Mouse (Mus musculus) left cerebral cortex, adult 9 months (tissue): ENCODE measurements around the gene Tox2.

Experiments
- DNase-seq, 2 experiments: peaks; one replicate each; pipeline ENCODE4 v3.0.0; 2022; ENCODE audit warnings: low spot score in 2 of 2

The Tox2 gene

DNA sequence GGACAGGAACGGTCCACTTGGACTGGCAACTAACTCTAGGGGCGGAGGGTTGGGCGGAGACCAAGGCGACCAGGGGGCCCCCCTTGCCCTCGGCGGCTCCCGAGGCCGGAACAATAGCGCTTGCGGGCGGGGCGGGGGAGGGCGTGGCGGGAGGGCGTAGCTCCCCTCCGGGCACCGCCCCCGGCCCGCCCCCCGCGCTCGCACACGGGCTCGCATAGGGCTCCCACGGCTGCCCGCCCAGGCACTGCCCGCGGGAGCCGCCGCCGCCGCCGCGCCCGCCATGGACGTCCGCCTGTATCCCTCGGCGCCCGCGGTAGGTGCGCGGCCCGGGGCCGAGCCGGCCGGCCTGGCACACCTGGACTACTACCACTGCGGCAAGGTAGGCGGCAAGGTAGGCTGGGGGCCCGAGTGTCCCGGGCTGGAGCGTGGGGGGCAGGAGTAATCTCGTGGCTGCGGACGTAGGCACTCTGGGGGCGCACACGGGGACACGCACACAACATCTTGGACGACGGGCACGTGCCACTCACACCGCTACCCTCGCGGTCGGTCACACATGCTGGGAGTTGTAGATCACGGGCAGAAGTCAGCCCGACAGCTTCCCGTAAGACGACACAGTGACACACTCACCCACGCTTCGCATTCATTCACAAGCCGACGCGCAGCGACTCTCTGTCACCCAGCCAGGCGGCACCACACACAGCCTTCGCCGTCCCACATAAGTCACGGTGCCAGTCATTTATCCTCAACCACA lies at the start of gene Tox2:
TSS of gene Tox2 (plus strand) at position 242 of the 751 bp plus-strand sequence.
- DNase-seq, result peak; percentile 61 to 81

DNA sequence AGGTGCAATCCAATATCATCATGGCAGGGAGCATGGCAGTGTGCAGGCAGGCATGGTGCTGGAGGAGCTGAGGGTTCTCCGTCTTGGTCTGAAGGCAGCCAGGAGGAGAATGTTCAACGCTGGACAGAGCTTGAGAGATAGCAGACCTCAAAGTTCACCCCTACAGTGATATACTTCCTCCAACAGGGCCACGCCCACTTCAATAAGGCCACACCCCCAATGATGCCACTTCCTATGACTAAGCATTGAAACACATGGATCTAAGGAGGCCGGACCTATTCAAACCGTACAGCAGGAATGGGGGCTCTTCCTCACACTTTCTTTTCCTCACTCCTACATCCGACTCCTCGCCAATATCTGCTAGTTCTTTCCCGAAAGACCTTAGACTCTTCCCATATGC lies 48.3 kb upstream of the Tox2 start:
- no peak for DNase-seq

DNA sequence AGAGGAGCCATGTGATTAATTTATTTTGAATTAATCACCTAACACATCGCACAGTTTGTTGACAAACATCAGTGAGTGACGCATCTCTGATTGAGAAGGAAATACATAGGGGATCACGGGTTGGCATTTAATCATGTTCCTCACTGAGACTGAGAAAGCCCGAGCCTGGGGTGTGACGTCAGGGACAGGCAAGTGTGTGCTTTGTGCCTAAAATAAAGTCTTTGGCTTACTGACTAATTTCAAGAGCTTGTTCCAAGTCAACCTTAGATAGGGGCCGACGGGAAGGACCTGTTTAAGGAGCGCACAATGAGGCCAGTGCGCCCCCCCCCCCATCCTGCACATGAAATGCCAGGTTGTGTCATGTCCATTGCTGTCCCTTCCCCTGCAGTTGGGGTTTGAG lies 43.9 kb upstream of the Tox2 start:
- DNase-seq, result no peak

DNA sequence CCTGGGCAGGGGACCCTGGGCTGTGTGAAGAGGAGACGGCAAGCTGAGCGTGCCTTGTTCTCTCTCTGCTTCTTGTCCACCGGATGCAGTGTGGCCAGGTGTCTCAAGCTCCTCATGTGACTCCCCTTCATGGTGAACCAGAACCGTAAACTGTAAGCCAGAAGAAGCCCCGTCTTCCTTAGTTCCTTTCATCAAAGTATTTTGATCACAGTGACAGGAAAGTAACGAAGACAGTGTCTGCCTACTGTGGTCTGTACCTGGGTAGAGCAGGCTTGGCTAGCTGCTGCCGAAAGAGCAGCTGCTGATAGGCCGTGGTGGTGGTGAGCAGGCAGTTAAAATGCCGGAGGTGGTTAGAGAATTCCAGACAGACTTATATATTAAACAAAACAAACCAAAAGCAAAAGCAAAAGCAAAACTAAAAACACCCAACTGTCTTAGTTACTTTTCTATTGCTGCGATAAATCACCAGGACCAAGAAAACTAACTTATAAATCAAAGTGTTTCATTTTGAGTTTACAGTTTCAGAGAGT lies 38.4 kb upstream of the Tox2 start:
- DNase-seq, result no peak

DNA sequence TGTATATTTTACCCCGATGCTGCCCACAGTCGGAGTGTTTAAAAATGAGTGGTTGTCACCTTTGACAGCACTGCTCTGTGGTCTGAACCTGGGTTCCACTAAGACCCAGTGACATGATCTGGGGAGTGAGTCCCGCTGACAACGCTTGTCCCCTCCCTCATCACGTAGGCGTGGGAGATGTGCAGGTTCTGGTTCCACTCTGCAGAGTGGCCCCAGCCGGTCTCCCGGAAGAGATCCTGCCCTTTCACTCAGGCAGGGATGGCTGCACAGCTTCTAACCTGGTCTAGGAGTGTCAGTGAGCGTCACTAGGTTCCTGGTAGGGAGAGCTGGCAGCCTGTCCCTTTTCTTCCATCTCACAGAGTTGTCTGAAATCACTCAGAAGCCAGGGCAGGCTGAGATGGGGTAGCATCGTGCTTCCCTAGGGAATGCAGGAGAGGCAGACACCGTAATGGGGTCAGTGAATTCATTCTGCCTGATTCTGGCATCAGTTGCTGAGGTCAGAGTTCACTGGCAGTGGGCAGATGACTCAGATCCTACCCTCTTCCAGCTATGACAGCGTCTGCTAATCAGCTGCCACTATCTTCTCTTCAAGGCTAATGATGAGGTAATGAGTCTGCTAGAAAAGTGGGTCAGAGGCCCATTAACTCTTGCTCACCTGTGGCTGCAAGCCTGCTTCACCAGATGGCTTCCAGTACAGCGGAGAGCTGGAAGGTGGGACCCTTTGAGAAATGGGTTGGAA lies 36.7 kb upstream of the Tox2 start:
- no peak for DNase-seq

DNA sequence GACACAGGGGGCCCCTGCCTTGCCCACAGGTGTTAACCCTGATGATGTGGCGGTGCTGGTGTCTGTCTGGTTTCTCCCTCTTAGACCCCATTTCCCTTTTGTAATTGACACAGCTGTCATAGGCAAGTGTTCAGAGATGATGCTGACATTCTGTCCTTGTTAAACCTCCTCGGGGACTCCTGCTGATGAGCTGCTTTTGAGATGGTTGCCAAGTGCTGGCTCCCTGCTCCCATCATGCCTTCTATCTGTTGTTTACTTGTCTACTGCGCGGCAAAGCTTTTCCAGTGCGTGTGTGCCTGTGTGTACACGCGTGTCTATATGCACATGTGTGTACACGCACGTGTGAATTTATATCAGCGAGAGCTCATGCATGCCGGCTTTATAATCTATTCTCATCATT lies 31.0 kb upstream of the Tox2 start:
- DNase-seq, result no peak

DNA sequence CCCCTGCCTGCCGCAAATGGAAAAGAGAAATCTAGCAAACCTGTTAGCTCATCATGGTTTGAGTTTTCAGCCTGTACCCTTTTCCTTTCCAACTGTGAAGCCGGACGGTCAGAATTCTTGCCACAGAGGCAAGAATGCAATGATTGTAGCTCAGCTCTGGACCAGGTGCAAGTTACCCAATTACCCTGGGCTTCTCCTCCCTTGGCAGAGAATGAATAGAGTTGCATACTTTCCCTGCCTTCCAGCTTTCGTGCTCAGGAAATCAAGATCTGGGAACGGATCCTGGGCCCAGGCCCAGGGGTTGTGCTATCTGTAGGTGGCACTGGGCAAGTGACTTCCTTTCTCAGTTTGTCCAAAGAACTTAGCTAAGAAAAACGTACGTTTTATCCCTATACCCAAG lies 28.9 kb upstream of the Tox2 start:
- no peak for DNase-seq

DNA sequence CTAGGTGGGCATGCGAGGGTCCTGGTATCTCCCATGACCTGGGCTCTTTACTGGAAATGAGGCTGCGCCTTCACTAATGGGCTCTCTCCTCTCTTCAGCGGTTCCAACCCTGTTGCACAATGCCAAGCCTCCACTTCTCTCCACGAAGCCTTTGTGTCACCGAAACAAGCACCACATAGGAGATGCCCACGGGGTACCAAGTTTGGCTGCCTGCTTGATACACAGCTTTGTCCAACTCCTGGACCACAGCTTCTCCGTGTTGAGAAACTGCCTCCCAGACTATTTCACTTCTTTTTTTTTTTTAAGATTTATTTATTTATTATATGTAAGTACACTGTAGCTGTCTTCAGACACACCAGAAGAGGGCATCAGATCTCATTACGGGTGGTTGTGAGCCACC lies 27.1 kb upstream of the Tox2 start:
- DNase-seq, result no peak

DNA sequence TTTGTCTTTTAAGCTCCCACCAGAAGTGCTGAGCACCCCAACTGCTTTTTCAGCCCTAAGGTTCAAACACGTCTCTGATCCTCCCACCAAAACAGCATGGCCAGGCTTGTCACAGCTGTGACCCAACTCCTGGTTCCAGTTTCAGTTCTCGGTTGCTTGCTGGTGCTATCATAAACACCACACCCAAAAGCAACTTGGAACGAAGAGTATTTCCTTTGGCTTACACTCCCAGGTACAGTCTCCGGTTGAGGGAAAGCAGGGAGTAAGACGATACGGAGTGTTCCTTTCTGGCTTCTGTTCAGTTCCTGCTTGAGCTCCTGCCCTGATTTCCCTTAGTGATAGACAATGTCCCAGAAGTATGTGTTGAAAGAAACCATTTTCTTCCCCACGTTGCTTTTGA lies 26.4 kb upstream of the Tox2 start:
- no peak for DNase-seq

DNA sequence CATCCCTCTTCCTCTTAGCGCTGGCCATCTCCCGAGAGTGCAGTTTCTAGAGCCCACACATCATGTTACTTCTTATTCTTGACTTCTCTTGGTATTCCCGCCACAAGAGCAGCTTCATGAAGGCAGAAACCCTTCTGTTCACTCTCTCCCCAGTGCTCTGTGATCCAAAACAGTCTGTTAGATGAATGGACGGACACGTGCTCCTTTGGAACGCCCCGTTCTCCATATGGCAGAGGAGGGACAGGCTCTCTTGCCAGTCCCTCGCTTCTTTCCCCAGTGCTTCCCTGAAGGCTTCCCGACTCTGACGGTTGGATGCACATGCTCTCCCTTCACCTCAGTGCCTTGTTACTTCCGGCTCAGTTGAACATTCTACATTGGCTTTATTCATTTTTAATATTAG lies 15.4 kb upstream of the Tox2 start:
- DNase-seq, result peak in 1 of 2 experiments; percentile 36

DNA sequence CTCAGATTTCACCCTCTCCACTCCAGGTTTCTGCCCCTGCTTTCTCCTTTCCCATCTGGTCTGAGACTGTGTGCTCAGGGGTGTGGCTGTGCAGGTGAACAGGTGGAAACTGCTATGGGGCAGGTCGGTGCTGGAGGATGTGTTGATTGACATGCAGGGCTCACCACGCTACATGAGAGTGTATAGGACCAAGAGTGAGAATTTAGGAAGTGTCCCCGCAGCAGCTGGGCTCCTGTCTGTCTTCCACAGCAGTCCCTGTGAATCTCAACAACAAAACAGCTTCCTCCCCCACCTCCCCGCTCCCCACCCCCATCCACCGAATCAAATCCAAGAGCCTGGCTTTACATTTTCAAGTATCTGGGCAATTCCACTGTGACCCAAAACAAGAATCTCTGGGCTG lies 13.3 kb upstream of the Tox2 start:
- no peak for DNase-seq

DNA sequence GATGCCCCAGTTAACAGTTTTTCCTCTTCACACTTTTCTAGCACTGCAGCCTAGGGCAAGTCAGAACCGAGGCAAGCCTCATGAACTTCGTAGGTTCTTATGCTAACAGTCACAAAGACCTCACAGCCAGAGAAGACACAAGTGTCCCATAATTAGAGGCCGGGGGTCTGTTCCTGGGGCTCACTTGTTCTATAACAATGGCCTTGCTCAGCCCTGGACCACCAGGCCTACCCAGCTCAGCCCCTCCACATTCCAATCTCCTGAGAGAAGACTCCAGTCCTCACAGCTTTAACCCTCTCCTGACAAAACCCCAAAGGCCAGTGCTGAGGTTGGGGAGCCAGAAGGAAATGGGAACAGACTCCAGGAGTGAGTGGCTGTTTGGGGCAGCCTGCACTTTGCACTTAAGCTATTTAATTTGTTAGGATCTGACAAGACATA lies 12.9 kb upstream of the Tox2 start:
- DNase-seq, result no peak

DNA sequence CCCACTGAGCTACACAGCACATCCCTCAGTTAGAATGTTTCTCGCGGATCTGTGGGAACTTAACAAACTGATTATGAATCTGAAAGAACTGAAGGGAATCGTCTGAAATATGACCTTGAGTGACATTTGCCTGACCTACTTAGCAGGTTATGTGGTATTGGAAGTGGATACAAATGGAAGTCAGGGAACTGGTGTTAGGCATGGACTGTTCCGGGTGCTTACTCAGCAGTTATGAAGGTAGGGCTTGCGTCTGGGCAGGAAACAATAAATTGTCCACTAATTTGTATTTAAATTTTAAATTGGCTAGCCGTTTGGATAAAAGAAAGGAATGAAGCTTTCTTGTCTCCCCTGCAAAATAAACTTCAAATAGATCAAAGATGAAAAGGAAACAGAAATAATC lies 10.4 kb upstream of the Tox2 start:
- DNase-seq, result no peak

DNA sequence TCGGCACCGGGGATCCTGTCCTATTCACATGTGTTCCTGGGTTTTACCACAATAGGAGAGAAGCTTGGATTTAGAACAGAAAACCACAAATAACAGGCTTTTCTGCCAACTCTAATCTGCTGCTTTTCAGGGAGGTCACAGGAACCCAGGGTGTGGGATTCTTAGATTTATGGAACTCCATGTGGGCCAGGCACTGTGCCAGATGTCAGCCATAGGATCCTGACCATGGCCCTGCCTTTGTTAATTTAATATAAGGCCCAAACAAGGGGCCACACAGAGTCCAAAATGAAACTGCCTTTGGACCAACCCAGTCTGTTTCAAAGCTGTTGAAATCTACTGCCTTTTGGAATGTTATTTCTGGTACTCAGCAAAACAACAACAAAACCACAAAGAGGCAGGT lies 8.9 kb upstream of the Tox2 start:
- no peak for DNase-seq

DNA sequence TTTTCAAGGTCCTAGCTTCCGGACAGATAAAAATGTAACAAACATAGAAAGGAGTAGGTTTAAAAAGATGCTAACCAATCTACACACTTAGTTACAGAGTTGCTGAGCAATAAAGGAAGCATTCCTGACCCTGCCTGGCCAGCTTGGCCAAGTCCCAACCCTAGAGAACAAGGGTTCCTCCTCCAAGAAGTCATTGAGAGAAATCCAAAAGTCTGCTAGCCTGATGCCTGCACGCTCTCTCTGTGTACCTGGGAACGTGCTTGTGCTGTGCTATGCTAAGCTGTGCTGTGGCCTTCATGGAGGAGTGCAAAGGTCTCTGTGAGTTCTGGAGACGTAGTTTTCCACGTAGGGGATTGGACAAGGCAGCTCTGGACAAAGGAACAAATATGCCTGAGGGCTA lies 8.4 kb upstream of the Tox2 start:
- no peak for DNase-seq

DNA sequence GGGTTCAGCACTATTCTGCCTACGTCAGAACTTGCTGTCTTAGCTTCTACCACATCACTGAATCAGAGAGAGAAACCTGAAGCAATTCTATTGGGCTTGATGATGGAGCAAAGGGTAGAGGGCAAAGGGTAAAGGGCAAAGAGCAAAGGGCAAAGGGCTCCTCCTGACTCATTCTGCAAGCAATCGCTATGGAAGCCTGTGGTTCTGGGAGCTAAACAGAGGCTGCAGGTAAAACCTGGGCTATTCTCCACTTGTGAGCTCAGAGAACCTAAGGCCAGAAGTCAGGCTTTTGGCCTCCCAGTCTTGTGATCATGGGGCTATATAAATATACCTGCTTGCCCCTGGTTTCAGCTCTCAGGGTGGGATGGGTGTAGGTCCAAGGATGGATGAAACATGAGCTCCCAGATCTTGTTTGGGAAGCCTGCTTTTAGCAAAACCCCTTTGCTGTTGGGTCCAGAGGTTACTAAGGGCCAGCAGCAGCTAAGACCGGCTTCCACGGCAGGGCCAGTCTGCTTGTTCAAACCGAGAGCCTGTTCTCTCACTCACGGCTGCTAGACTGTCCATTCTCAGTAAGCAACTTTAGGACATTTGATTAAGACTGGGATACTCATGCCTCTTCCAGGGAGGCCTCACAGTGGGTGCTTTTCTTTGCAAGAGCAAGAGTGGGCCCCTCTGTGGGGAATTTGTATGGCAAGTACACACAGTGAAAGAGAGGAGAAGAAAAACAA lies 7.7 kb upstream of the Tox2 start:
- no peak for DNase-seq

DNA sequence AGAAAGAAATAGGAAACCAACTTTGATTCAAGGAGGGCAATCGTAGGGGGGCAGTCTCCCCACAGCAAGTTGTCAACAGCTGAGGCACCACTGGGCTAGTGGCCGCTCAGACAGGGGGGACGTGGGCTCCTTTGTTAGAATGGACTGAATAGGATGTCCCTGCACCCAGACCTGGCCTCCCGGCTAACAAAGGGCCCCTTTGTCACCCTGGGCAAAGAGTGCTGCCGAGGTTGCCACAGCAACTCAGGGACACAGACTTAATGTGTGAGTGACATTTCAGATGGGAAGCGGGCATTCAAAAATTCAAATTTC lies 7.1 kb upstream of the Tox2 start:
- DNase-seq, result no peak

DNA sequence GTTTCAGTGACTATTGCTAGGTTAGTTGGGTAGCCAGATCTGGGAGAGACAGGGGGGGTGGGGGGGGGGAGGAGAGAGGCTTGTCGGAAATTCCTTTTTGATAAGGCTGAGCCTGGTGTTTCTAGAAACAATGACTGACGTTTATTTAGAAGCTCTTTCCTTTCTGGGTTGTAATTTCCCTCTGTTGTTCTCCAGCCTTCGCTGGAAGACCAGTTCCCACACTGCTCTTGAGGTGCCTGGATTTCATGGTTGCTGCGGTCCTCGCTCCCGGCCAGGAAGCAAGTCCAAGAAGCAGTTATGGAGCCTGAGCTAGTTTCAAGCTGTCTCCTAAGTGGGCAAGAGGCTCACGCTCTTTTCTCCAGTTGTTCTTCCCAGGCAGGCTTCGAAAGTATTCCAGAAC lies 1.0 kb upstream of the Tox2 start:
- no peak for DNase-seq

DNA sequence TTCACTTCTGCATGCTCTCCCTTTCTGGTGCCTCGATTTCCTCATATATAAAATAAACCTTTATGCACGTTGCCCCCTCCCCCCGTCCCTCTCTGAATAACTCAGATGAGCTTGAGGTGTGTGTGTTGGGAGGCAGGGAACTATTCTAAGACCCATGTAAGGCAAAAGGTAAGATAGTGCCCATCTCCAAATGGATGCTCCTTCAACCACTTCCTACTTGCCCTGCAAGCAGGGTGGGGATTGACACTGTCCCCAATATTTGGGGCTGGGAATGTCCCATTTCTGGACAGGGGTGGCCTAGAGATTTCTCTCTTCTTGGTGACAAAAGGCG lies 407 bp upstream of the Tox2 start:
- no peak for DNase-seq

DNA sequence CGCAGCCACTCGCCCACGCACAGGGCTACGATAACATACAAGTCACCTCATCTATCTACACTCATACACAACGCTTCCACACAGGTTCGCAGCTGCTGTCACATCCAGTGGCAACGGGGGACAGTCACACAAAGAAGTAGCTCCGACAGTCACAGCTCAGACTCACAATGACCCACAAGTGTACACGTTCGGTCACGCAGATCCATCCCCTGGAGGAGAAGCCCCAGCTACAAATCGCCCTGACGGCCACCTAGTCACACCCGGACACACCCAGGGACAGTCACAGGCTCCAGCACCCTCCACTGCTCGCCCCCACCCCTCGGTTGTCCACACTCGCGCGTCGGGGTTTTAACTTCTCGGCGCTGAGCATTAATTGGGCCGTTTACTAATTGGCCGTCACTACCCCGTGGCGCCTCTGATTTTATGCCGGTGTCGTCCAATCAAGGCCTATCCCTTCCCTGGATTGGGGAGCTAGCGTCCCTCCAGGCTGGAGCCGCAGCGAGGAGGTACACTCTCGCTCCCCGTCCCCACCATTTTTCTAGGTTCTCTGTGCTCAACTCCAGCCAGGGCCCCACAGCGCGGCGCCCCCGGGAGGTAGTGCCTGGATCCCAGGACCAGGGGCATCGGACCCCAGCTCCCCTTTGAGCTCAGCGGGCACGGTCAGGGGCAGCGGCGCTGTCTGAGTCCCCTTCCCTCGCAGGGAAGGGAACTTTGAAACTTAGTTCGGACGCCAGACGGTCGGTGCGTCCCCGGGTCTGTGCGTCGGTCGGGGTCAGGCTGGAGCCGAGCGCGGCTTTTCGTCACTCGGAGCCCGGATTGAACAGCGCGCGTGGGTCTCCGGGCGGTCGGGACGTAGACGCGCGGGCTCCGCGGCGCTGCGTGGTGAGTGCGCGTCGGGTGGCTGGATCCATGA lies 966 bp downstream of the Tox2 start:
- no peak for DNase-seq

DNA sequence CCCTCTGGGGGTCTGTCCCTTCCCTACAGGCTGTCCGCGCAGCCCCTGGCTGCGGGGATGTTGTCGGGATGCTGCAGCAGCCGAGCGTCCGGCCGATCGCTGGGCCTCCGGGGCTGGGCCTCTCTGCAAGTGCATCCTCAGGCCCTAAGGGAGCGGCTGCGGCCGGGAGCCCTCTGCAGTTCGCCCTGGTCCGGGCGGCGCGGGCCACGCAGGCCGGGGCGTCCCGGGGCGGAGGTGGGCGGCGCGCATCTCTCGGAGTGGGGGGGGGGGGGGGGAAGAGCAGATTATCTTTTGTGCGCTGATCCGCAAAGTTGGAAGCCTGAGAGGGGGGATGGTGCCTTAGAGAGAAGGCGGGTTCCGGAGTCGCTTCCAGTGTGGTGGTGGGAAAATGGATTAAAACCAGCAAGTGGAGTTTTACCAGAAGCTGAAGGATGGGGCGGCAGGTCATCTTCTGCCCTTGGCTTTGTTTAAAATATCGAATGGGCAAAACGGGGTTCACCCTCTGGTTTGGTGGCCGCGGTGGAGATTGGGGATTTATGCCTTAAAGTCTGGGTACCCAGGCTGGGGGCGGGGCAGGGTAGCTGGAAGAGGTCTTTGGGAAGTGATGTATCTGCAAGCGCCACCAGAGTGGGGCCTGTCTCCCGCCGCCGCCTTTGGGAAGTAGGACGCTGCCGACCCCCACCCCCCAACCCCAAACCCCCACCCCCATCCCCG lies 1.8 kb downstream of the Tox2 start:
- no peak for DNase-seq
